Mouse (Mus musculus) cerebellum, adult 11-12 months (tissue): Measurements from ENCODE around the gene Pcsk2.
A peak's percentile ranks its signal among the peaks of the same experiment; 100 is the strongest.

ENCODE experiments used
- DNase-seq: peaks from one replicate; pipeline ENCODE4 v3.0.0; 2022

Gene Pcsk2

DNA sequence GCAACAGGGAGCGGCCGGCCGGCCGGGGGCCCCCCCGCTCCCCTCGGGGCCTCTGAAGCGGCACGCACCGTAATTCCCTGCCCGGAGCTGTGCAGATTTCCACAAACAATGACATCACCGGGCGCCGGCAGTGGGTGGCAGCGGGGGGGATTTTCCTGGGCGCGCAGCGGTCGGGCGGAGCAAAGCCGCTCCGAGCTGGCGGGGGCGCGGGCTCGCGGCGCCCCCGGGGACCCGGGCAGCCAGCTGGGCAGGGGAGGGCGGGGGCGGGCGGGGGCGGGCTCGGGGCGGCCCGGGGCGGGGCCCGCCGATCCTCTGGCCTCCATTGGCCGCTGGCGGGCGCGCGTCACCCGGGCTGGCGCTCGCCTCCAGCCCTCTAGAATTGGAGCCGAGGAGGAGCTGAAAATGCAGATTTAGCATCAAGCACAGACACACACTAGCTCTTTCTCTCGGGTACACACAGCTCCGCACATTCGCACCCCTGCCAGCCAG, at the start of gene Pcsk2:
Gene Pcsk2, plus strand, starts transcription at position 399 of the 489 bp plus-strand sequence.
- peak; percentile 91 for DNase-seq

DNA sequence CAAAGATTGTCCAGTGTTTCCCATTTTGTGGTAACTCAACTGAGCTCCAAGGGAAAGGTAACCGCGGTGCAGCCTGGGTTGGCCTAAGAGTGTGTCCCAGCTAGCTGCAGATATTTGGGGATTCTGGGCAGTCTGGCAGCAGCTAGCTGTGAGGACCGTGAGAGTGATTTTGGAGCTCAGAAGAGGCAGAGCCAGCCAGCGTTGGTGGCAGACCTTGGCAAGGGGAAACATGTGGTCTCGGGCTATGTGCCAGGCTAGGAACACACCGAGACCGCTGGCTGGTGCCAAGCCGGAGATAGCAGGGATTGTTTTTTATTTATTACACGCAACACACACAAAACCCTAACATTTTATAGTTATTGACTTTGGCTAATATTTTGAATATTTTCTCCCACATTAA, 45.1 kb upstream of the Pcsk2 start:
- peak; percentile 44 for DNase-seq

DNA sequence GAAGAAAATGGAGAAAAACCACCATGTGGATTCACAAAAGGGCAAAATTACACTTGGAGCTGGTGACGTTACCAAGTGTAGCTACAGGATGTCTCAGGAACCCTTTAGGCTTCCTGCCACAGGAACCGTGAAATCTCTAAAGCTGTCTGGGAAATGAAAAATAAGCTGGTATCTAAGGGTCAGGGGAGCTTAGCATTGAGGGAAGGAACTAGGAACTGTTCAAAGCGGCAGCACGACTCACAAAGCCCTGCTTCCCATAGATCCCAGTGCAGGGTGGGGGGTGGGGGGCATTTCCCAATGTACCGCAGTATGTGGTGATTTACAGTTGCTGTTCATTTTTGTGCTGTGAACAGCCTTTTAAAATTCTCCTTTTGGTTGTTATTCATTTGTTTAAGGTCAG, 44.2 kb upstream of the Pcsk2 start:
- DNase-seq: no peak

DNA sequence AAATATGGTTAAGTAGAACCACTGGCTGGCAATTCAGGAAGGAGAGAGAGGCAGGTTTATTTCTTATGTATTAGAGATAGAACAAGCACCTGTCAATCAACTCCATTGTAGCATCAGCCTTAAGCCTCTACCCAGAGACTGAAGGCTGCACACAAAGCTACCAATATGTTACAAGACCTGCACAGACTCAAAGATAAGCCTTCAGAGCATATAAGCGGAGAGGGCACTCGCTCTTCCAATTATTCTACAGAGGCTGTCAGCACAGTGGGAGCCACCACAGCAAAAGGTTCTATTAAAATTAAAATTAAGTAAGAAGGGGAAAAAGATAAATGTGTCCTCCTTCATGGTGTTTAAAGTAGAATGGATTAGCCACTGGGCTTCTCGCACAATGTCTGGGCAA, 43.8 kb upstream of the Pcsk2 start:
- no peak for DNase-seq

DNA sequence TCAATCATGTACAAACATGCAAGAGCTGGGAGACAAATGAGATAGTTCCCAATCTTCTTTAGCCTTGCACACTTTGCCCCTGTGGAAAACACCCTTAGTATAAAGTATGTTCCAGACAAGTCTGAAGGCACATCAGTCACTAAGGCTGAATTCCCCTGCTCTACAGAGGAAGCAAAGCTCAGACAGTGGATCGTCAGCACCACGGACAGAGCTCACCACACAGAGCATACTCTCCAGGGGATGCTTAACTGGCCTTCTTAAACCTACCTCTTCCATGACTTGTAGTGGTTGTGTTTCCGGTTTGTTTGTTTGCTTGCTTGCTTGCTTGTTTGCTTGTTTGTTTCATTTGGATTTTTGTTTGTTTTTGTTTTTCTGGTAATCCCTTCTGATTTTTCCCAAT, 9.5 kb upstream of the Pcsk2 start:
- no peak for DNase-seq

DNA sequence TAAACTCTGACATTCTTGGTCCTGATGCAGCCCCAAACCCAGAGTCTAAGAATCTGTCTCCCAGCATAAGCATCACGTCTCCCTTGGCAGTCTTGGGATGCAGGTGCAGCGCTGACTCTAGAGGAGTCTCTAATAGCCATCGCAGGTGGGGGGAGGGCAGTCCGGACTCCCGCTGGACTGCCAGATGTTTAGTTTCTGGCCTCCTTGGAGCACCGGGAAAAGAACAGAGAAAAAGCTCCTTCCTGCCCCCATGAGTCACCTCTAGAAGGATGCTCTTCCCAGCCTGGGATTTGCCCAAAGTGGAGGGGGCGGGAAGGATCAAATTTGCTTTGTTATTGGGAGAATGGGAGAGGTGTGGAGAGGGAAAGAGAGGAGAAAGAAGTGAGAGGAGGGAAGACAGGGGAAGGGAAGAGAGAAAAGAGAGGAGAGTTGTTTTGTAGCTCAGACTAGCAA, 631 bp upstream of the Pcsk2 start:
- DNase-seq: peak; percentile 67

DNA sequence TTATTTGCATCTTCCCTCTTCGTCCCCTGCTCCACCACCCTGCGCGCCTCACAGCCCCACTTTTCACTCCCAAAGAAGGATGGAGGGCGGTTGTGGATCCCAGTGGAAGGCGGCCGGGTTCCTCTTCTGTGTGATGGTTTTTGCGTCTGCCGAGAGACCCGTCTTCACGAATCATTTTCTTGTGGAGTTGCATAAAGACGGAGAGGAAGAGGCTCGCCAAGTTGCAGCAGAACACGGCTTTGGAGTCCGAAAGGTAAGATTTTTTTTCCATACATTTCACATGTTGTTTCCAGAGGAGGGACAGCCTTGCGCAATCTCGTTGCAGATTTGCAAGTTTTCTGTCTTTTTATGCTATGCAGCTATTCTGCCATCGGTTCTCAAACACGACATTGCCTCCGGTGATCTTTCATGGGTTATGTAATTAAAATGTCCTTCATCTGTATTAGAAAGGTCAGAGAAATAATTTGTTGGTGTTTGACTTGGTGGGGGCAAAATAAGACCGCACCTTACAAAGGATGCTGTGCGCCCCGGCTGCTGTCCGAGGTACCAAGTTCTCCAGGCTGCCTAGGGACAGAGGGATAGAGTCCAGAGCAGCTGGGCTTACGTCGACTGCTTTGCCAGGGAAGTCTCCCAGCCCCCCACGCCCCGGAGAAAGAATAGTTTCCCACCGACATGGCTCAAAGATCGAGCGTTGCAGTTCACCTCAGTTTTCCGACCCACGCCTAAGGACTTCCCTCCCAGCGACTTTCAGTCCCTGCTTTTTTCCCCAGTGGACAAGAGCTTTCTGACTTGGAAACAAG, 656 bp downstream of the Pcsk2 start:
- no peak for DNase-seq

DNA sequence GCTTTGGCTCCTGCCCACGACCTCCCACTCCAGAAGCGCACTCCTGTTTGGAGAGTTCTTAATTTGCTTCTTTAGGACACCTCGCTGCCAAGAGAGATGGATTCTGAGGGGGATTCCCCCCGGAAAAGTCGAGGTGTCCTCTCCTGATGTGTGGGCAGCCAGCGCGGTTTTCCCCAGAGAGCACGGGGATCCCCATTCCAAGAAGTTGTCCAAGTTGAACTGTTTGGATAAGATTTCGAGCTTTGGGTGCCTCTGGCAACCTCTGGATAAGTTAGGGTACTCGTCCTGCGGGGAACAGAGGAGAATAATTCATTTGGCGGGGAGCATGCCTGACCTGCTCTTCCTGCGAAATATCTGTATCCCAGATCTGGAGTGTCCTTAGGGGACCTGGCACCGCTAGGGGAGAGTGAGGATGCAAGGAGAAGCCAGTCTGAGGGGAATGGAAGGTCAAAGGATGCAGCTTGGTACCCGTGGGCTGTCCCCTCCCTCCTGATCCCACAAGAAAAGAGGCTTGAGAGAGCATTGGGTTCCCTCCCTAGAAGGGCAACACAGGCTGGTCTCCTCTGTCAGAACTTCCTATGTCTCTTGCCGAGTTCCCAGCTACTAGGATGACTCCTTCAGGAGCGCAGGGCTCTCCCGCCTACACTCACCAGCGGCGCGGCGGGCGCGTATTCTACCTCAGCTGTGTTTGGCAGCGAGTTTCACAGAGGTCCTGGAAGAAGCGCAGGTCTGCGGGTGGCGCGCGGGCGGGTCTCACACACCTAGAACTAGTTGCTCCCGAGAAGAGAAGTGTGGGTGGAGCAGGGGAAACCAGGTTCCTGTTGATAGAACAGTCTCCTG, 1.5 kb downstream of the Pcsk2 start:
- DNase-seq: peak; percentile 56

DNA sequence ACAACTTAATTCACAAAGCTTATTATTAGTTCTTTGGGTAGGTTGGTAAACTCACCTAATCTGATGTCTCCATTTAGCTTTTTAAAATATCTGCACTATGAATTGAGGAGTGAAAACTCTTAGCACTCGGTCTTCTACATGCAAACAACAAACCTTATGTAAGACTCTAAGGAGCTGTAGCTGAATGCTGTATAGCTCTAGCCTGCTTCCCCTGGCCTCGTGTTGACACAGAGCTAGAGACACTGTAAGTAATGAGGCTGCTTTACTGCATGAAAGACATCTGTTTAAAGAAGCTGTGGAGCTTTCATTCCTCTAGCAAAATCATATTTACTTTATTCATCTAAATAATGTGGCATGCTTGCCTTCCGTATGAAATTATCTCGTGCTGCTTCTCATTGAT, 14.4 kb downstream of the Pcsk2 start:
- no peak for DNase-seq

DNA sequence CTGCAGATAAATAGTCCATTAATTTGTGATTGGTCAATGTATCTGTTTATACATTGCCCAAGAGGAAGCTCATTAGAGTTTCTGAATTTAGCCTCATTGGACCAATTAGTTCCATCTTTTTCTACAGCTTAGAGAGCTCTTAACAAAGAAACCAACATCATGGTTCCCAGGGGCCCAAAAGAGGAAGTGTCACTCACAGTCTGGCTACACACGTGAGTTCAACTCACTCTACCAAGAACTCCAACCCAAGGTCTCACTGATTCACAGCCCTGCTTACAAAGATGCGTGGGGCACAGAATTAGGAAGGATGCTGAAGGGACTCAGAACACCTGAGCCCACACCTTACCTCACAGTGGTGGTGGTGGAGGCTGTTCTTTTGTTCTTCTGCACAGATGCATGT, 19.1 kb downstream of the Pcsk2 start:
- no peak for DNase-seq

DNA sequence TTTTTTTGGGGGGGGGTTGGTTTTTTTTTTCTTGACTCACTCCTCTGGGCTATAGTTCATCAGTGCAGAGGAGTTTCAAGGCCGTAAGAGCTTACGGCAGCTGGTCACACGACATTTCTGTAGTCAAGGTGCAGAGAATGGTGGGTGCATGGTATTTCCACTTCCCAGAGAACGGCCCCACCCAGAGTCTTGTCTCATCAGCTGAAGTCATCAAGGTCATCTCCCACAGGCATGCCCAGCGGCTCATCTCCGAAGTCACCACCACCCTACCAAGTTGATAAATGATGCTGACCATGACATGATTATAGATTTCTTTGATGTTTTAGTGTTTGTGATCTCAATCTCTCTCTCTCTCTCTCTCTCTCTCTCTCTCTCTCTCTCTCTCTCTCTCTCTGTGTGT, 20.0 kb downstream of the Pcsk2 start:
- DNase-seq: no peak

DNA sequence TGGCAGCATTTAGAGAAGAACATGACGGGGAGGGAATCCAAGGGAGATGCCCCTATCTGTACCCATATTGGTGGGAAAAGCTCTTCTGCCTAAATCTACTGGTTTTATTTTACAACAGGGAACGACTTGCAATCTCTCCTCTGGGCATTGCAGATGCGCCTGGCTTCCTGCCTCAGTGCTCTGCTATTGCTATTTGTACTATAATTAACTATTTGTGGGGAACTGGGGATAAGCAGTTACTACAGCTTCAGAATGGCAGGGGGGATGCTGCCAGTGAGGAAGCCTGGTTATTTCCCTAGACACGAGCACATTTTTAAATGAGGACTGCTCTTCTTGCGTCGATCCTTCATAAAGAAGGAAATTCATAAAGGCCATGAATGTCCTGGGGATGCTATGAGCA, 39.4 kb downstream of the Pcsk2 start:
- DNase-seq: no peak

DNA sequence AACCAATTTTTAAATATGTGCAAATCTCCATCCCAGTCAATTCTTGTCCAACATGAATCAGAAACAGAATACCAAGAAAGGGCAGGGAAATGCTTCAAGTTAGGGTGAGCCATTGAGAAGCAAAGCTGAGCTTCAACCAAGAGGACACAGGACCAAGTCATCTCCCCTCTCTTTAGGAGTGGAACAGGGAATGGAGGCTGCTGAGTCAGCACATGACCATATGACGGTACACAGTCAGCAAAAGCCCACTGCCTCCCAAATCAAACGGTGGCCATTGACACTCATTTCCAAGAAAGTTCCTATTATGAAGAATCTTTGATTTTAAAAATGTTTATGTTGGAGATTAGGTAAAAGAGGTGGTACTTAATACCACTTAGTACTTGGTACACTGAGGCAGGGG, 44.4 kb downstream of the Pcsk2 start:
- DNase-seq: no peak

DNA sequence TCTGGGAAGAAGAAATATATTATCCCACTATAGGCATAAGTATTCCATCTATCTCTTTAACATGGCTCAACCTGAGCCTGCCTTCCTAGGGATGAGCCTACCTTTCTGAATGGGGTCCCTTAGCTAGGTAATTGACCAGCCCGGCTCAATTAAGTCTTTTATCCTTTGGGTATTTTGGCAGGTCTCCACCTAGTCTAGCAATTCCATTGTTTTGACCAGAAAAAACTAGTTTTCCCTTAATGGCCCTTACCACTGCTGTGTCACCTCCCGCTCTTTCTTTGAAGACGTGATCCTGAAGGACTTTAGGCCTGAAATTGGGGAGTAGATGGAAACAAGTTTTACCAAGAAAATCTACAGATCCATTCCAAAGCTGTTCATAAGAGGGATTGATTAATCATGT, 57.1 kb downstream of the Pcsk2 start:
- DNase-seq: no peak

DNA sequence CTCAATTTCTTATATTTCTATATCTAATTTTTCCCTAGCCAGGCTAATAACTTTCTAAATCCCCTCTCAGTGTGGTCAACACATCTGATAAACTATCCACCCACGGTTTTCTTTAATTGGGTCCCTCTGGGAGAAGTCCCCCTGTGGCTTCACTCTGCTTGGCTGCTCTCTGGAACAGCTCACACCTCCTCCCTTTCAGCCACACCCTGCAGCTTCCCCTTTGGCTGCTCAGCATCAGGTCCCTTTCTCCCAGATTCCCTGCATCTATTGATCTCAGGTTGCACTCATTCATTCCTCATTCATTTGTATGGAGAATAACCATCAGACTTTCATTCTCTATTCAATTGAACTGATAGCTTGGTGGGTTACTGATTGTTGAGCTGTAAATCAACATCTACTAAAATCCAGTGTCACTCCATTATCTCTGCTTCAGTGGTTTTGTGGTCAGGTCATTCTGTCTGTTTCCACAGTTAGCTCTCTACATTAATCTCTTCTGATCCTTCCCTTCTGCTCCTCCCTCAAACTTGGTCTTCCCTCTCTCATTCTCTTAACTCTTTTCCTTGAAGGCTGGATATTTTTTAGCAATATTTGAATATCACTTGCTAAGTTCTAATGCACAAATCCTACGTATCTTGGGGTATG, 58.0 kb downstream of the Pcsk2 start:
- DNase-seq: no peak

DNA sequence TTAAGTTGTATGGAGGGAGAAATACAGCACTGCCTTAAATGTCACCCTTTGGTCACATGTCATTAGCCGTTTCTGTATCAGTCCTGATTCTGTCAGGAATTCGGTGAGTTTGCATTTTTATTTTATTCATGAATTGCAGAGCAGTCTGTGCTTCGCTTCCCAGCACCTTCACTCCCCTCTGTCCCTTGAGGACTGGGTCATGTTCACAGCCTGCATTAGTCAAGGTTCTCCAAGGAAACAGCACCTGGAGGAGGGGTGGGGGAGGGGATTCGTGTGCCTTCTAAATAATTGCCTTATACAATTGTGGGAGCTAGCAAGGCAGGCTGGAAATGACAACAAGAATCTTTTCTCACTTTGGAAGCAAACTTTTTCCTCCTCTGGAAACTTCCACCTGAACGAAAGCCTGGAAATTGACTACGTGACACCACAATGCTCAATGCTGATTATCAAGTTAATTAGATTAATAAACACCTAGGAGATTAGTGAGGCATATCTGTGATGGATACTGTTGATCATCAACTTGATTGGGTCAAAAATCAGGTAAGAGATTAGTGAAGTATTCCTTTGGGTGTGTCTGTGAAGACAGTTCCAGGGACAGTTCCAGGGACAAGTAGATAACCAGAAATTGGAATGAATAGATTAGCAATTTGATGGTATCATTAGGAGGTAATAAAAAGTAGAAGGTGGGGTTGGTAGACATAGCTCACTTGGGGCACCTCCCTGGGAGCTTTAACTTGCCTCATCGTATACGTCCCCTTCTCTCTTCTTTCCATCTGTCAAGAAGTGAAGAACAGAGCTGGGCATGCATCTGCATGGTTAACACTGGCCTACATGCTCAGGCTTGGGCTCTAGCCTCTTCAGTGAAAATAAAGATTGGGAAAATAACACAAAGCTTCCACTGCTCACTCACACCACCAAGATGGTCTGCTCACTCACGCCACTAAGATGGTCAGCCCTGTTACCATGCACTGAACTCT, 64.7 kb downstream of the Pcsk2 start:
- no peak for DNase-seq

DNA sequence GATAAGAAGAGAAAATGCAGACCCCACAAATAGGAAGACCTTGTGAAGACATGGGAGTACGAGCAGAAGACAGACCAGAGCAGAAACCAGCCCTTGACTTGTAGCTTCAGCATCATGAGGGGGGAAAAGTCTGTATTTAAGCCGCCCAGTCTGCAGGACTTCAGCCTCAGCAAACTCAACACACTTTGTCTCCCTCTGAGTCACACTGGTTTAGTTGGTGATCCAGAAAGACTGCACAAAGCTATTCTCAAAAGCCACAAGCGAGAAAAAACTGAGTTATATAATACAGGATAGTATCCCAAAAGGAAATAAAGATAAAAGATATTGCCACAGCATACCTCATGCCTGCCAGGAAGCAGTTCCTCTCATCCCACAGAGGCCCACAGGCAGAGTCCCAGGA, 67.5 kb downstream of the Pcsk2 start:
- no peak for DNase-seq

DNA sequence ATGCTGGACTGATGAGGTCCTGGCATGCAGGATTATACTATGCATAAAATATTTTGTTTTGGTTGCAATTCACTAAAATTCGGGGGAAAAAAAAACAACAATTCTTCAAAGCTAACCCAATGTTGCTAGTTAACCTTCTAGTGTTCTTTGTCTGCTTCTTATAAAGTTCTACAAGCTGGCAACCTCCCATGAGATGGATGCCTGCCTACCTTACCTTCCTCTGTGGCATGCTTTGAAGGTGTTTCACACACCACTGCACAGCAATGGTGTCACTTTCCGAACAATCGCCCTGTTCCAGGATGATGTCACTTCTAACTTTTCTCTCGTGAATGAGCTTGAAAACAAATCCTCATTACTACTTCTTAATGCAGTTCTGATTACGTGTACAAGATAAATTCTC, 68.8 kb downstream of the Pcsk2 start:
- DNase-seq: no peak

DNA sequence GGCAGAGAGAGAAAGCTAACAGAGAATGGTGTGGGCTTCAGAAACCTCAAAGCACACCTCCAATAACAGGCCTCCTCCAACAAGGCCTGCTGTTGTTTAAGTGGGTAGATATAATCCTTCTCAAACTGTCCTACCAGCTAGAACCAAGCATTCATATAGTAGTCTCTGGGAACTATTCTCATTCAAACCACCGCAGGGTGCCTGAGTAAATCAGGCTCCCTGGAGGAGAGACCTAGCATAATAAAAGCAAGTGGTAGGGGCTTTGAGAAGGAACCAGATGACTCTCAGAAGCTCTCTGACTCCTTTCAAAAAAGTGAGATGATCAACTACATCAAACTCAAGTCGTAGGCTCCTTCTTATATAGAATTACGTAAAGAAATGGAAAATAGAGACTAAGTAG, 75.0 kb downstream of the Pcsk2 start:
- no peak for DNase-seq

DNA sequence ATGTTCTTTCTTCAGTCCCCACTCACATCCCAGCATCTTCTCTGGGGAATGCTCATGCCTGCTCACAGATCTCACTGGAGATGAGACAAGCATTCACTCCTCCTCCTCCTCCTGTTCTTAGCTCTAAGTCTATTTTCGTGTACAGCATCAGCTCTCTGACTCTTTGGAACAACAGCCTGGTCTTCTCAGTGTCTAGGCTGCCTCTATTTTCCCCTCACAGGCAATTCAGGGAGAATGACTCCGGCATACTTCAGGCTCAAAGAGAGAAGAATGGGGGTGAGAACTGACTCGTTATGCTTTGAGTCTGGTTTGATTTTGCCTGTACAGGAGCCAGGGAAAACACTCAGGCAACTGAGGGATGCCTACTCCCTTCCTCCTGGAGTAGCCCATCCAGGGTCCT, 78.0 kb downstream of the Pcsk2 start:
- DNase-seq: no peak

DNA sequence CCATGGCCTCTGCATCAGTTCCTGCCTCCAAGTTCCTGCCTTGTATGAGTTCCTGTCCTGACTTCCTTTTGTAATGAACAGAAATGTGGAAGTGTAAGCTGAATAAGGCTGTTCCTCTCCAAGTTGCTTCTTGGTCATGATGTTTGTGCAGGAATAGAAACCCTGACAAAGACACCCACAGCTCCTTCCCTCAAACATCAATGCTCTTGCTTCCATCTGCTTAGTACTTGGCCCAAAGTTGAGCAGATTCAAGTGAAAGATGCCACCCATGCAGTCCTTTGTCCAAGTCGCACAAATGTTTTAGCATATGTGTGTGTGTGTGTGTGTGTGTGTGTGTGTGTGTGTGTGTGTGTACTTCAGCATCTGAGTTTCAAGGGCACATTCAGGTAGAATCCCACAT, 97.3 kb downstream of the Pcsk2 start:
- no peak for DNase-seq

DNA sequence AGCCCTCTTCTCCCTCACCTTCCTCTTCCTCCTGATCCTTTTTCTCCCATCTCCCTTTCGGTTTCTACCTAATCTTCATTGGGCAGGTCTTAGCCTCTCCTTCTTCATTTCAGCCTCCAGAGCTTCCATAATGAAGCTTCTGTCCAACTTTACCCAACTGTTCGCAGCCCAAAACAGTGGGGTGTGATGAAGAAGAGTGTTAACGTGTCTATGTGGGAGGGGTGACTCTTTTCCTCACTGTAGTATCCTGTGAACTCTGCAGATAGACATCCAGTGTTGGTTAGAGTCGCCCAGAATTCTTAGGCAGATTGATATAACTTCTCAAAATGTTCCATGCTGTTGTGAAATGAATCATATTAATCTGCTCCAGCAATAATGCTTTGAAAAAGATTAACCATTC, 98.4 kb downstream of the Pcsk2 start:
- DNase-seq: no peak
